Mouse (Mus musculus) embryonic facial prominence, embryonic 11.5 days (tissue): ENCODE measurements around the gene Mocs2. TPM values are rescaled to one million over a fixed set of nuclear protein-coding genes. Genes with fewer than 3 reads are reported as not detected.

Experiments
- ATAC-seq: fragments of 200-750 bp; cut with Nextera tagmentation; replicated peaks from 2 replicates; pipeline ENCODE4 v1.8.0; 2017; ENCODE audit warnings: low read depth; ENCODE audit not compliant: insufficient number of reproducible peaks, low FRiP score, low TSS enrichment
- DNase-seq: peaks from one replicate; pipeline ENCODE4 v3.0.0-alpha.2; 2015; ENCODE audit warnings: low spot score
- H3K27ac ChIP-seq: fragments of 300-500 bp; sonication (generic); replicated peaks from 2 replicates; pipeline ENCODE4 v1.5.1; 2014; ENCODE audit warnings: mild to moderate bottlenecking, low read depth, low read length, control low read depth
- H3K27me3 ChIP-seq: fragments of 300-500 bp; sonication (generic); 2 replicates; pipeline ENCODE4 v1.6.1; 2014; ENCODE audit warnings: mild to moderate bottlenecking, low read length, moderate library complexity, mixed read lengths; ENCODE audit not compliant: control insufficient read depth, insufficient read depth
- H3K36me3 ChIP-seq: fragments of 300-500 bp; sonication (generic); replicated peaks from 2 replicates; pipeline ENCODE4 v1.6.1; 2014; ENCODE audit warnings: low read depth, mild to moderate bottlenecking, low read length, moderate library complexity, mixed read lengths; ENCODE audit not compliant: control insufficient read depth, insufficient read depth
- H3K4me1 ChIP-seq: fragments of 300-500 bp; sonication (generic); 2 replicates; pipeline ENCODE4 v1.6.1; 2014; ENCODE audit warnings: low read length, mixed read lengths; ENCODE audit not compliant: control insufficient read depth, insufficient read depth
- H3K4me2 ChIP-seq: fragments of 300-500 bp; sonication (generic); 2 replicates; pipeline ENCODE4 v1.6.1; 2014; ENCODE audit warnings: low read depth, mild to moderate bottlenecking, control low read depth, low read length, moderate library complexity
- H3K4me3 ChIP-seq: fragments of 300-500 bp; sonication (generic); 2 replicates; pipeline ENCODE4 v1.5.1; 2014; ENCODE audit warnings: low read depth, low read length, control low read depth
- H3K9ac ChIP-seq: fragments of 300-500 bp; sonication (generic); replicated peaks from 2 replicates; pipeline ENCODE4 v1.6.1; 2014; ENCODE audit warnings: mild to moderate bottlenecking, control low read depth, low read length
- H3K9me3 ChIP-seq: fragments of 300-500 bp; sonication (generic); replicated peaks from 2 replicates; pipeline ENCODE4 v1.6.1; 2016; ENCODE audit warnings: mild to moderate bottlenecking, low read length, inconsistent platforms, mixed read lengths; ENCODE audit not compliant: control insufficient read depth
- WGBS: fragments of 180-500 bp; shearing (Covaris S2); extraction: QIAGEN DNeasy Blood & Tissue Kit; methylation state at CpG from one replicate; pipeline ENCODE4 v1.1.7; 2014; 5-methylcytosine and 5-hydroxymethylcytosine counted together
- polyA plus RNA-seq: library from polyadenylated mRNA; unstranded; fragments of >200 nt; fragmentation: Nextera tagmentation; extraction: Ambion mirVana; gene quantifications from 2 replicates; pipeline ENCODE4 v1.2.1, GENCODE M21; 2014

Mocs2 gene
- polyA plus RNA-seq, 1 experiment from 2014 or later: 81.4 TPM

DNA sequence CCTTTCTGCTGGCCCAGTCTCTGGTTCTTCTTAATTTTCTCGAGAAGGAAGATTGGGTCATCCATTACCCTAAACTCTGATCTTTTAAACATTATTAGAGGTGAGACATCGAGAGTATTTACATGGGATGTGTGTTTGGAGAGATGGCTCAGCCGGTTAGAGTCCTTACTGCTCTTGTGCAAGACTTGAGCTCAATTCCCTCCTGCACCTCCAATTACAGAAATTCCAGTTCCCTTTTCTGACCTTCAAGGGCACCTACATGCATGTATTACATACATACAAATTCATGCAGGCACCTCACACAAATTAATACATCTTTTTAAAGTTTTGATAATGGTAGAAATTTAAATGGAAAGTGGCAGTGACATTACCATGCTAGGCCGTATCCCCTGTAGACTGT, 22.5 kb downstream of the Mocs2 start:
- ATAC-seq: no peak
- WGBS: 87% methylated on average over 4 of the region's 4 CpGs
- no peaks in the 10 kb centered on the region for H3K36me3 ChIP-seq

GRCm38 (mm10) chr13:114843318-114843717, 25.3 kb downstream of the Mocs2 start:
- H3K4me3 ChIP-seq: no peak overlapping the region
- no peaks in the 10 kb centered on the region for H3K4me1 ChIP-seq
- H3K4me2 ChIP-seq: no peak overlapping the region
- DNase-seq (no peak), ATAC-seq (no peak)
- H3K27me3 ChIP-seq: no peaks in the 10 kb centered on the region
- H3K9me3 ChIP-seq: no peaks in the 10 kb centered on the region
- H3K27ac ChIP-seq: no peak overlapping the region
- H3K36me3 ChIP-seq: no peaks in the 10 kb centered on the region
- no peak overlapping the region for H3K9ac ChIP-seq
- WGBS: 74% methylated on average over 1 of the region's 1 CpGs

More for the DNA sequence above, 22.5 kb downstream of the Mocs2 start:
- Histone ChIP-seq H3K4me3 (no peak overlapping the region), H3K9me3 (no peaks in the 10 kb centered on the region), H3K9ac (no peak overlapping the region), H3K27me3 (no peaks in the 10 kb centered on the region), H3K4me2 (no peak overlapping the region), H3K4me1 (no peaks in the 10 kb centered on the region), H3K27ac (no peak overlapping the region)
- DNase-seq: no peak

GRCm38 (mm10) chr13:114845804-114846203, 27.8 kb downstream of the Mocs2 start:
- Histone ChIP-seq H3K4me3 (no peak overlapping the region), H3K9me3 (no peaks in the 10 kb centered on the region), H3K4me1 (no peaks in the 10 kb centered on the region), H3K4me2 (no peak overlapping the region), H3K9ac (no peak overlapping the region), H3K27me3 (no peaks in the 10 kb centered on the region), H3K27ac (no peak overlapping the region), H3K36me3 (no peaks in the 10 kb centered on the region)
- WGBS: 84% methylated on average over 6 of the region's 6 CpGs
- ATAC-seq (no peak), DNase-seq (no peak)

DNA sequence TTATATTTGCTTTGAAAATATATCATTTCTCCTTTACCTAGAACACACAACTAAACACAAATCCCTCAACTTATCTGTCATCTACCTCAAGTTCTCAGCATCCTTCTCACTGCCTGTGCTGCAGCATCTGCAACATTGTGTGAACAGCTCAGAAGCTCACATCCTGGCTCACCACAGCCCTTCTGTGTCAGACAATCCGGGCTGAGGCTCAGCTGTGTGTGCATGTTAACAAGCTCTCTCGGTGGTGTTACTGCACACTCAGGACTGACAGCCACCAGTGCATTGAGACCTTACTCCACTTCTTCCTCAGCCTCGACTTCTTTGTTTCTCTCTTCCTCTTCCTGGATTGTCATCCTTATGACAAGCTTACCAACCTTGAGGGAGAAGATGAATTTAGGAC, 30.9 kb downstream of the Mocs2 start:
- ATAC-seq (no peak), DNase-seq (no peak)
- H3K36me3 ChIP-seq: no peaks in the 10 kb centered on the region
- H3K9me3 ChIP-seq: no peaks in the 10 kb centered on the region
- no peaks in the 10 kb centered on the region for H3K4me1 ChIP-seq
- H3K27me3 ChIP-seq: no peaks in the 10 kb centered on the region
- H3K4me3 ChIP-seq: no peak overlapping the region
- no peak overlapping the region for H3K9ac ChIP-seq
- WGBS: 80% methylated on average over 3 of the region's 3 CpGs
- no peak overlapping the region for H3K27ac ChIP-seq
- H3K4me2 ChIP-seq: no peak overlapping the region

DNA sequence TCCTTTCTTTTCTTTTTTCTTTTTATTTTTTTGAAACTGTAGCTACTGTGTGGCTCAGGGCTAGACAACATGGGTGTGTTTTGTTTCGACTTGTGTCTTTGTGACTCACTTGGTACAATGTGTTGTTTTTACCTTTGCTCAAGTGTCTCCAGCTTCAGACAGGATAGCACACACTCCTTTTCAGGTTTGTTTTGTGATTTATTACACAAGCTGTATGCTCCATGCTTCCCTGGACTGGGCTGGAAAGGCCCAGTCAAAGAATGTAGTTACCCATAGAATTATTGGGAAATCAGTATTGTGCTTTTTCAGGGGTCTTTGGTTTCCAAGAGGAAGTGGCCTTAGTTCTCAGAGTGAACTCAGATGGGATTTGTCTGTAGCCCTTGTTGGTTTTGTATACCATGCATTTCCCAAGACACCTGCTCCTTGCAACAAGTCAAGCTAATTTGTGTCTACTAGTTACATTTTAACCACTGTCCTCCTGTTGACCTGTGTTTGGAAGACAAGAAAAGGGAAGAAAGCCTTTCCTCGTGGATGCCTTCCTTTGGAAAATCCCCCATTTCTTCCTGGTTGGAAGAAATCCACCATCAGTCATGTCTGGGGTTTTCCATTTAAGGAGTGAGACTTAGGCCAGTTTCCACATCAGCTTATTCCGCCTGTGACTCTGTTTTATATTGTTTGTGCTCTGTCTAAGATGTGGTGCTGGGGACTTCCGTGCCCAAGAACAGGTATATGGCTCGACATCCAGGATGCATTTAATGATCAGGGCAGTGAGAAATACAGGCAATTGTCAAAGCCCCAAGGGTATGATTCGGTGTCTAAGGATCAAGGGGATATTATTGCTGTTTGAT, 34.5 kb downstream of the Mocs2 start:
- DNase-seq (no peak), ATAC-seq (no peak)
- Histone ChIP-seq H3K4me3 (no peak overlapping the region), H3K9me3 (no peaks in the 10 kb centered on the region), H3K4me1 (no peaks in the 10 kb centered on the region; the same call in 1 of the 2 replicates), H3K9ac (no peak overlapping the region), H3K36me3 (no peaks in the 10 kb centered on the region), H3K27me3 (no peaks in the 10 kb centered on the region), H3K4me2 (no peak overlapping the region), H3K27ac (no peak overlapping the region)
- 81% methylated on average over 6 of the region's 6 CpGs for WGBS

GRCm38 (mm10) chr13:114853152-114853551, 35.1 kb downstream of the Mocs2 start:
- H3K9ac ChIP-seq: no peak overlapping the region
- H3K4me1 ChIP-seq: no peaks in the 10 kb centered on the region; the same call in 1 of the 2 replicates
- no peaks in the 10 kb centered on the region for H3K36me3 ChIP-seq
- no peak for DNase-seq
- no peak for ATAC-seq
- no peak overlapping the region for H3K4me3 ChIP-seq
- no peak overlapping the region for H3K4me2 ChIP-seq
- no peak overlapping the region for H3K27ac ChIP-seq
- H3K9me3 ChIP-seq: no peaks in the 10 kb centered on the region
- 83% methylated on average over 2 of the region's 2 CpGs for WGBS
- no peaks in the 10 kb centered on the region for H3K27me3 ChIP-seq

DNA sequence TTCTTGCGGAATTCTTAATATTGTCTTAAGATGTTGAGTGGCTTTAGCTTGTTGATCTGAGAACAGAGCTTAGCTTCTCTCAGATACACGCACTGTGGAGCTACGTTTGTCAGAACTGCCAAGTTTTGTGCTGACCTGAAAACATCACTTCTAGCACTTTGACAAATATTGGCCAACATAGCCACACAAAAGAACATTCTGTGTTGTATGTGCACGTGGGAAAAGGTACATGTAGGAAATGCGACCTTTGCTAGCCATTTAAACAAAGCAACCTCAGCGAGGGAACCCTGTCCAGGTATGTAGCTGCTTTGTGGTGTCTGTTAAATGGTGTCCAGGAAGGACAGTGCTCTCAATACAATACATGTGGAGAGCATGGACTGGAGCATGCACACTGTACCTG, 36.0 kb downstream of the Mocs2 start:
- Histone ChIP-seq H3K4me1 (no peaks in the 10 kb centered on the region; the same call in 1 of the 2 replicates), H3K9ac (no peak overlapping the region), H3K36me3 (no peaks in the 10 kb centered on the region), H3K9me3 (no peaks in the 10 kb centered on the region), H3K4me2 (no peak overlapping the region), H3K27me3 (no peaks in the 10 kb centered on the region), H3K4me3 (no peak overlapping the region), H3K27ac (no peak overlapping the region)
- DNase-seq (no peak), ATAC-seq (0 out of 2 replicates have a peak, but pooled peaks have one; percentile 34)
- 89% methylated on average over 6 of the region's 6 CpGs for WGBS

DNA sequence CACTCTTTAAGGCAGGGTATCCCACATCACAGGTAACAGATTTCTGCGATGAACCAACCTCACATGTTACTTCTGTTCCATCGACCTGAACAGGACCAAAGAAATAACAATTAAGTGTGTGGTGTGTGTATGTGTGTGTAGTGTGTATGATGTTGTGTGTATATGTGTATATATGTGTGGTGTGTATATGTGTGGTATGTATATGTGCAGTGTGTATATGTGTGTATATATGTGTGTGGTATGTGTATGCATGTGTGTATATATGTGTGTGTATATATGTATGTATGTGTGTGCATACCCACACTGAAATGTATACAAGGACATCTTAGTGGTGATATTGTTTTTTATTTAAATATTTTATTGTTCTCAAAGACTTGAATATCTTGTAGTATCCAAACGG, 36.4 kb downstream of the Mocs2 start:
- 0 out of 2 replicates have a peak, but pooled peaks have one; percentile 65 for ATAC-seq
- no peaks in the 10 kb centered on the region for H3K9me3 ChIP-seq
- 94% methylated on average over 3 of the region's 3 CpGs for WGBS
- DNase-seq: no peak
- H3K4me2 ChIP-seq: no peak overlapping the region
- no peak overlapping the region for H3K27ac ChIP-seq
- no peaks in the 10 kb centered on the region; the same call in 1 of the 2 replicates for H3K4me1 ChIP-seq
- H3K27me3 ChIP-seq: no peaks in the 10 kb centered on the region
- no peaks in the 10 kb centered on the region for H3K36me3 ChIP-seq
- no peak overlapping the region for H3K9ac ChIP-seq
- no peak overlapping the region for H3K4me3 ChIP-seq
